Mouse (Mus musculus) liver, adult (tissue): ENCODE results near the gene Arrb1.
A peak's percentile ranks its signal among the peaks of the same experiment; 100 is the strongest.

Source experiments
- GATA4 ChIP-seq: IDR thresholded peaks from 2 replicates; pipeline ENCODE4 v1.6.1; 2014; ENCODE audit warnings: mild to moderate bottlenecking, low read length; ENCODE audit not compliant: insufficient replicate concordance

Gene Arrb1

DNA sequence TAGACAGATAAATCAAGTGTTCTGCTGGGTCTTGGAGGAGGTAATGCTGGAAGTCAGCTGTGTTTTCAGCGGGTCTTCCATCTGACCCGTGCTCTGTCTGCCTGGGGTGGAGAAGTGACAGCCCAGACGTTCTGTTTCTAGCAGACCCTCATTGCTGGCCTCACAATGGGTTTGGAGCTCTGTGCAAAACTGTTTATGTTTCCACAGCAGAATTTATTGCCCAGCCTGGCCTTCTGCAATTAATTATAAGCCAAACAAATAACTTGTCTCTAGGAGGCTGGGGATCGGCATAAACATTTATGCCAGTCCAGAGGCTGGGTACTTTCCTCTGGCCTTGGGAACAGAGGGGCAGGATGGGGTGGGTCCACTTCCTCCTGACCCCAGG is 18.6 kb downstream of the Arrb1 start:
- no peak for TF ChIP-seq GATA4

DNA sequence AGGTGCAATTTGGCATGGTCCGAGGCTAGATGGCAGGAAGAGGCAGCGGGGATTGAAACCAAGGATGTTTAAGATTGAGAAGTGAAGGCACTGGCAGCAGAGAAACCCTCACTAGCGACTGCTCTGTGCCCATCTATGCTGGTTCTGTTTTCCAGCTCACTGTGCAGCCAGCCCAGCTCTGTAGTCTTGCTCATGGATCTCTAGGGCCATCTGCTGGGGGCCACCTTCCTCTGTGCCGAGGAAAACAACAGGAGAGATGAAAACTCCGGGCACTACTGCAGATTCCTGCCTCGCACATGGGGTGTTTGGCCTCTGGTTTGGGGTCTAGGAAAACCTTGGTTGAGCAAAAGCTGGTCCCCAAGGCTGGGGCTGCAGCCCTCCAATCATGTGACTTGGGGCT is 20.6 kb downstream of the Arrb1 start:
- no peak for TF ChIP-seq GATA4

DNA sequence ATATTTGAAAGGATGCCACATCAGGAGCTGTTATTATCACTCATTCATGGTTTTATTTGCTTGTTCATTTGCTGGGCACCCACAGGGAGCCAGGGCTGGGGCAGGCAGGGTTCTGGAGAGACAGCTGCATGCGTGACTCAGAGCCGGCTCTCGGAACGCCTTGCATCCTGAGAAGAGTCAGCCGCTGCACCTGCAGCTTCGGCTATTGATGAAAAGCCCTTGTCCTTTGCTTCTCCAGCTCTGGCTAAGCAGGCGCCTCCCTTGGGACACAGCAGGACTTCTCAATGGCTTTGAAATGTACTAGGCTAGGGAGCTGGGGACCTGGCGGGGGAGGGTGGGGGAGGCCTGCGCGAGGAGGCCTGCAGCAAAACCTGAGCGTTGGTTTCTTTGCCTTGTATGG is 23.8 kb downstream of the Arrb1 start:
- TF ChIP-seq GATA4, result no peak

DNA sequence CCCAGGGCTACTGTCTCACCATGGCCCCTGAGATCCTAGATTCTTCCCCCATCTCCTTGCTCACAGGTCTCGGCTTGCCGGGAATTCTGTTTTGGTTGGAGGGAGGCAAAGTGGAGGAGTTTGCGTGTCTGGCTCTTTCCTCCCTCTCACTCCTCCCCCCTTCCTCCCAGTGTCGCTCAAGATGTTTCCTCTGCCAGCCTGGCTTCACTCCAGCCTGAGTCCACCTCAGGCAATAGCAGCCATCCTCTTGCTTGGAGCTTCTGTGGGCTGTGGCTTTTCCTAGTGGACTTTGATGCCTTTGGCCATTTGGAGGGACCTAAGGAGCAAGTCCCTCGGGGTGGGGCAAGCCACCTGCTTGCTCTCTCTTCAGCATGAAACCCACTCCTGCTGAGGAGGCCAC is 27.2 kb downstream of the Arrb1 start:
- TF ChIP-seq GATA4, result no peak

DNA sequence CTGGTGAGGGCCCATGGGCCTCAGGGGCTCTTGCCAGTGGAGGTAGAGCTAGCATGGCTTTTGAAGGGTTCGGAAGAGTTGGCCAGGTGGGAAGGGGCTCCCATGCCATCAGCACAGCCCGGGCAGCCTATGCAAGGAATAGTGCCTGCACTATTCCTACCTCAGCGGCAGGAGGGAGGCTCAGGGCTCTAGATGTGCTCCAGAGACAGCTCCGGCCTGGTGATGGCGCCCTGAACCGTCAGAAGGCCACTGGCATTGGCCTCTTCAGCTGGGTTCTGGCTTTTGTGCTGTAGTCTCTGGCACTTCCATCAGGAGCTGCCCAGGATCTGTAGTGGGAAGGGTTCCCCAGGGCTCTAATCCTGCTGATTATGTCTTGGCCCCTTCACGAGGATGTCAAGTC is 28.0 kb downstream of the Arrb1 start:
- no peak for TF ChIP-seq GATA4

DNA sequence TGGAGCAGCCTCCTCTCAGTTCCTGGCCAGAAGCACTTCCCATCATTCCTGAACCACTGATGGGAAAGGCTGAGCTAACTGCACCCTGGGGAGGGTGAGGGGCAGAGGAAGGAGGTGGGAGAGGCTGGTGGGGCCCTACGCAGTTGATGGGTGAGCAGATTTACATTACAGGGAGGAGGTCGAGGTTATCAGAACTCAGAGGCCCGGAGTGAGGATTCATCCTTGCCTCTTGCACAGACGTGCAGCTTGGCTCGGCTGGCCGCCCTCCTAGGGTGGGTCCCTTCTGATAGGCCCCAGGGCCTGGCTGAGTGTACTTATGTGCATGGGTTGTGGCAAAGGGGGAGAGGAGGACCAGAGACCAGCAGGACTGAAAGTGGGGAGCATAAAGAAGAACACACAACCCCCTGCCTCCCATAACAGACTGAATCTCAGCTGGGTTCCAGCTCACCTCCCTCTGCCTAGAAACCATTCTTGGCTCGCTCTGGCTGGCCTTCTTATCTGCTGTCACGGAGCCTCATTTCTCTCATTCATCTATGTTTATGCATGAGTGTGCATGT is 30.1 kb downstream of the Arrb1 start:
- TF ChIP-seq GATA4, result peak; percentile 44; the same call in 1 of the 2 replicates

DNA sequence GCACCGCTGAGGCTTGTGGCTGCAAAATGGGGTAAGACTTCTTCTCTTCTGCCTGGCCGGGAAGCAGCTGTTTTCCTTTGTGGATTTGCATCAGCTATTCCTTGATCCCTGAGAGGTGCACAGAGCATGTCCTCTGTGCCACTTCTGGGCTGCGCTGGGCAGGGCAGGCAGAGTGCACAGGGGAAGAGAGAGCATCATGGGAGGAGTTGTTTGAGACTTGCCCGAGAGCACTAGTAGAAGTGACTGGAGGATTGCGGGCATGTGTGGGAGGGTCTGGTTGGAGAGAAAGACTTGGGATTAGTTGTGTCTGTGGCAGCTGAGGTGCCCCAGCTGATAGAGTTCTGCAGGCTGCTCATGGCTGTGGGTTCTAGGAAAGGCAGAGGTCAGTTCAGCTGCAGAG is 35.4 kb downstream of the Arrb1 start:
- TF ChIP-seq GATA4, result no peak

DNA sequence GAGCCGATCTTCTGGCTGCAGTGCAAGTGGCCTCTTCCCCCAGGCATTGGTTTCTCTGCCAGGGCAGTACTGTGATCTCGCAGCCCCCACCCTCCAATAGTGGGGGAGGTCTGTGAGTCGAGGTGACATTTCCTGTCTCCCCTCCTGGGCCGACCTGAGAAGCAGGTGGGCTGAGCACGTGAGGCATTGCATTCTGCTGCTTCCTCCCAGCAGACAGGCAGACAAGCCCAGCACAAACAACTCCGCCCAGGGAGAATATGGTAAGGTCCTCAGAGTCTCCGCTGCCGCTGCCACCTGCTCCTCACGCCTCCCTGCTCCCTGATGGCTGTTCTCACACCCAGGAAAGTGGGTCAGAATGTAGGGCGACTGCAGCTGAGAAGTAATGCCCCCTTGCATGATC is 37.7 kb downstream of the Arrb1 start:
- TF ChIP-seq GATA4, result no peak

DNA sequence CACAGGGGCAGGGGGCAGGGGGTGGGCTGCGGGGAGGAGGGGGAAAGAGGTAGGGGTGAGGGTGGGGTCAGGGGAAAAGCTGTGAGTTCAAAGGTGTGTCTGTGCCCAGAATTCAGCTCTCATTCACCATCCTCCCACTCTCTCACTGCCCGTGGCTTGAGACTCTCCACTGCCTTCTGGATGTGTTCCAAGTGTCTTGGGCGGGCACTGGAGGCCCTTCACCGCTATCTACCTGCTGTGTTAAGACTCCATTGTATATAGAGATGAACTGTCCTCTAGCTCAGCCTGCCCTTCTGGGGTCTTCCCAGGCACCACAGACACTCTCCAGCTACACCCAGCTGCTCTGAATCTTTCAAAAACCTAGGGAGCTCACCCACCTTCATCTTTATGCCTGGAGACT is 38.1 kb downstream of the Arrb1 start:
- no peak for TF ChIP-seq GATA4

DNA sequence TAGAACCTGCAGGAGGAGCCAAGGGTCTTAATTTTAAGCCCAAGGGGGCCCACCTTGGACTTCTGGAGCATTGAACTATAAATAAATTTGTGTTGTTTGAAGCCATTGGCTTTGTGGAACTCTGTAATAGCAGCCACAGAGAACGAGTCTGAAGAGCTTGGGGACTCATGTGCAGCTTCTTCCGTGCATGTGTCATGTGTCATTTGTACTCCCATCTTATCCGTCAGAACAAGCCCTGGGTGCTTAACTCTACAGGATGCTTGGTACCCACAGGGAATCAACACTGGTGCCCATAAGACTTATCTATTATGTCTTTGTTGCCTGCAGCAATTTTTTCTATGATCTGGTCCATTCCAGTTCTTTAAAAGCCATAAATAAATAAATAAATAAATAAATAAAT is 43.0 kb downstream of the Arrb1 start:
- TF ChIP-seq GATA4, result no peak

DNA sequence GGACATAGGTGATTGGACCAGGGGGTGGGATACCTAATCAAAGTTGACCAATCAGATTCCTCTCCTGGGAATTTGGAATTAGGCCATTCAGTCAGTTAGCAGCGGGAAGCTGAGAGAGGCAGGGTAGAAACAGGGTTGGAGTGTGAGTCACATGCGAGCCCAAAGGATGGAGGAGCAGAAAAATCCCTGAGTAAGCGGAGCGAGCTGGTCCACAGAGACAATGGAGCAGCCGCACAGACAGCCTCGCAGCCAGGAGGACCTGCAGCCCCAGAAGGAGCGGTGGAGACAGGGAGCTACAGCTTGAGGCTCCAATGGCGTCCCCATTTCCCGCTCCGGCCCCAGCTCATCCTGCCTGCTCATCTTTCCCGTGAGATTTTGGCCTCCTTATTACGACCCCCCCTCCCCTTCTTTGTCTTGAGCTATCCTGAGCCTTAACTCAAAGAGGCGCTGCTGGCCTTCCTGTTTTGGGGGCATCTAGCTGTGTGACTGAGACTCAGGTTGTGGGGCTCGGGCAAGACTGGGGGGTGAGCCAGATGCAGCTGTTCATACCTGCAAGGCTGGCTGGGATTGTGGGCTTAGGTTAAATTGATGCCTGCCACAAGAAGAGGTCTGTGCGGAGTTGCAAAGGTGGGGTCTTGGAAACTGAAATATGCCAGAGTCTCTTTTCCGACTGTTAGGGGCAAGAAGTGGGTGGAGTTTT is 44.4 kb downstream of the Arrb1 start:
- no peak for TF ChIP-seq GATA4

DNA sequence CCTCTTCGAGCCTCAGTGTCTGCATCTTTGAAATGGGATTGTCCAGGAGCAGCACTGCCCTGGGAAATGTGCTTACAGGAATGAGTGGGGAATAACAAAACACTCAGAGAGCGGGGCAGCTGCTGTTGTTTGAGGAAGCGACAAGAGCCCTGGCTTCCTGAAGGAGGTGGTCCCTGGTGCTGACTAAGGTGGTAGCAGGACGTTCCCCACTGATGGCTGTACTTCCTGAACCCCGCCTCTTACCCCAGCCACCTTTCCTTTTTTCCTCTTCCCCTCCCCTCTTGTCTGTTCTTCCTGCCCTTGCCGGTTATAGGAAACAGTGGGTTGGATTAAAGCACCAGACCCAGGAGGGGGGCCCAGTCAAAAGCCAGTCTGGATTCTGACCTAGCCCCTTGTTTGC is 45.0 kb downstream of the Arrb1 start:
- TF ChIP-seq GATA4, result peak; percentile 55; the same call in 1 of the 2 replicates

DNA sequence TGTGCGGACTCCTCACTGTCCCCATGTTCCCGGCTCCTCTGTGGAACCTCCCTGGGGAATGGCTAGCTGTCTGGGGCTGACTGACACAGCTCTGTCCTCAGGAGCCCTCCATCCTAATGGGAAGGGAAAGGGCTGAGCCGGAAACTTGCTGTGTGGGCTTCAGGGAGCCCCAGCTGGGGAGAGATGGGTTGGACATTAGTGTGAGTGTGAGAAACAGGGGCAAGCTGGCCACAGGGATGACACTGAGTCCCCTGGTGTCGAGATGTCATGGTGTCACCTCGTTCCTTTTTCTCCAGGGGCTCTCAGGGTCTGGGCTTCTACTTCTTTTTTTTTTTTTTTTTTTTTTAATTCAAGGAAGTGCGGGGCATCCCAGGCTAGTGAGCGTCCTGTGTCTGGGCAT is 47.0 kb downstream of the Arrb1 start:
- TF ChIP-seq GATA4, result no peak

DNA sequence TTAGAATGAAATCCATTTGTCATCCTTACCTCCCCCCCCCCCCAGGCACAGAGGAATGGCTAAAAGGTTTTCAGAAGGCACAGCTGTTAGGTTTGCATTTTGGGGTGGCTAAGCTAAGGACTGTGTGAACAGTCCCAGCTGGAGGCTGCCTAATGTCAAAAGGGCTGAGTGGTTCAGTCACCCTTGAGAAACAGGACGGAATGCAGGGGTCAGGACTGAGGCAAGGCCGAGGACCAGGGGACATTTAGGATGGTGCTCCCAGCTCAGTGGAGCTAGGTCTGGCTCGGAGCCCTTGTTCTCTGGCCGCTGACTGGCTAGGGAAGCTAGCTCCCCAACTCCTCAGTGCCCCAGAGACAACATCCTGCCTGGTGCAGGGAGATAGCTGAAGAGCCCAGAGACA is 47.6 kb downstream of the Arrb1 start:
- TF ChIP-seq GATA4, result peak; percentile 43; the same call in 1 of the 2 replicates

DNA sequence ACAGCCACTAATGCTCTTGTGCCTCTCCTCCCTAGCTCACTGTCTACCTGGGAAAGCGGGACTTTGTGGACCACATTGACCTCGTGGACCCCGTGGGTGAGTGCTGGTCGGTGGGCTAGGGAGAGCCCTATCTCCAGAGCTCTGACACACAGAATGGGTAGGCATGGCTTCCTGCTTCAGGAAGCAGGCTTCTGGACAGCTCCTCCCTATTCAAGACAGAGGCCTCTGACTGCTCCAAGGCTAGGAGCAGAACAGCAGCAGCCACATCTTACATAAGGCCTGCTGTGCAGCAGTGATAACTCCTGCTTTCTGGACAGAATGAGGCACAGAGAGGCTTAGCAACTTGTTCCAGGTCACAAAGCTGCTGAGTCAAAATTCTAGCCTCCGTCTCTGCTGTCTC is 48.4 kb downstream of the Arrb1 start:
- no peak for TF ChIP-seq GATA4

DNA sequence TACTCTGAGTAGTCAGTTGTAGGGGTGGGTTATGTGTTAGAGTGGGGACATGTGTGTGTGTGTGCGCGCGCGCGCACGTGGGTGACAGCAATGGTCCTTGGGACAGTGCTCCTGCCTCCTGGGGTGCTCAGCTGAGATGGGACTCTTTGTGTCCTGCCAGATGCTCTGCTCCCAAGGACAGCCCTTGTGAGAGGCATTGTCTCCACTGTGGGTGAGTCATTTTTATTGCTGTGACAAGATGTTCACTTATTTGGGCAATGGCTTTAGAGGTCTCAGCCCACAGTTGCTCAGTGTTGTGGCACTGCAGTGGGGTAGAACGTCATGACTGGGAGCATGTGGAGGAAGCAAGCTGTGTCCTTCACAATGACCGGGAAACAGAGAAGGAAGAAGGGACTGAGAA is 50.7 kb downstream of the Arrb1 start:
- no peak for TF ChIP-seq GATA4

DNA sequence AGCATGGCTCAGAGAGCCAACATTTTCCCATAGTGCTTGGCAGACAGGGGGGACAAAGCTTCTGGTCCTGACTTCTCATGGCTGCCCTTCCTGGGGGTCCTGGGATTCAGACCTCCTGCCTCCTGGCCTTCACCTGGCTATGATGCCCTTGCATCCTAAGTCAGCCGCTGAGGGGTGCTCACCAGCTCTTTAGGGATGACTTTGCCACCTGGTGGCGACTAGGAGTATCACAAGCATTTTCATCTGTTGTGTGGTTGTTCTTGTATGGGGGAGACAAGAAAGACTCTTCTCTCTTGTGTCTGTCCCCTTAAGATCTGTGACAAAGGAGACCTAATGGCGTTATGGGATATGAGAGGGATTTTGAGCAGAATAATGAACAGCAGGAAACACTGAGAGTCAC is 54.8 kb downstream of the Arrb1 start:
- TF ChIP-seq GATA4, result no peak
